Mouse (Mus musculus) heart, adult 2 months (tissue): ENCODE results near the gene Zbtb25. TPM values are rescaled to one million over a fixed set of nuclear protein-coding genes. Genes with fewer than 3 reads are reported as not detected.

ENCODE experiments used
- DNase-seq, 2 experiments: peaks; one replicate each; pipeline ENCODE4 v3.0.0; 2021
- H3K27ac ChIP-seq: fragments of 200-600 bp; 2 replicates; pipeline ENCODE4 v1.8.1; 2022
- H3K27me3 ChIP-seq: fragments of 200-500 bp; 2 replicates; pipeline ENCODE4 v1.6.1; 2012; ENCODE audit warnings: mild to moderate bottlenecking, low read length, inconsistent platforms, mixed read lengths; ENCODE audit not compliant: control insufficient read depth, insufficient read depth
- H3K36me3 ChIP-seq: fragments of 200-500 bp; 2 replicates; pipeline ENCODE4 v1.6.1; 2012; ENCODE audit warnings: low read length, inconsistent platforms; ENCODE audit not compliant: control insufficient read depth, insufficient read depth
- H3K4me1 ChIP-seq: fragments of 200-500 bp; 2 replicates; pipeline ENCODE4 v1.6.1; 2011; ENCODE audit warnings: low read length; ENCODE audit not compliant: control insufficient read depth, insufficient read depth
- H3K4me3 ChIP-seq: fragments of 200-600 bp; 2 replicates; pipeline ENCODE4 v1.8.1; 2022
- H3K79me2 ChIP-seq: fragments of 200-500 bp; replicated peaks from 2 replicates; pipeline ENCODE4 v1.6.1; 2012; ENCODE audit warnings: mild to moderate bottlenecking, inconsistent platforms, low read length, moderate library complexity, mixed read lengths; ENCODE audit not compliant: control insufficient read depth, insufficient read depth
- H3K9ac ChIP-seq: fragments of 200-500 bp; 2 replicates; pipeline ENCODE4 v1.6.1; 2012; ENCODE audit warnings: low read depth, mild to moderate bottlenecking, control low read depth, inconsistent platforms, low read length, mixed read lengths
- CTCF ChIP-seq: fragments of 200-600 bp; IDR thresholded peaks from 2 replicates; pipeline ENCODE4 v1.8.1; 2022; ENCODE audit warnings: antibody characterized with exemption, mild to moderate bottlenecking, moderate library complexity
- EP300 ChIP-seq: fragments of 200-500 bp; IDR thresholded peaks from 2 replicates; pipeline ENCODE4 v1.6.1; 2011; ENCODE audit warnings: low read depth, low read length, control low read depth; ENCODE audit not compliant: insufficient read depth
- POLR2A ChIP-seq: fragments of 200-500 bp; IDR thresholded peaks from 2 replicates; pipeline ENCODE4 v1.6.1; 2011; ENCODE audit warnings: mild to moderate bottlenecking, low read depth, low read length, control low read depth; ENCODE audit not compliant: insufficient read depth
- WGBS: fragments of 180-500 bp; shearing (Covaris S2); methylation state at CpG from one replicate; pipeline ENCODE4 v1.1.7; 2018; 5-methylcytosine and 5-hydroxymethylcytosine counted together
- intact Hi-C: fragments of 180-260 bp; cut with DNase I; formaldehyde crosslinking; loops from one replicate; pipeline ENCODE4 v1.15.1; 2025
- polyA plus RNA-seq: library from polyadenylated mRNA; depleted of rRNA; stranded (reverse); fragments of >200 nt; gene quantifications from 2 replicates; pipeline ENCODE4 v1.2.3, GENCODE M21; 2012
- total RNA-seq, 2 experiments: library from RNA; stranded (reverse); gene quantifications; 2 replicates each; pipeline ENCODE4 v1.2.3; 2021

Gene Zbtb25
- total and polyA plus RNA-seq, 3 experiments: 6.0 to 7.9 (median 6.8) TPM

DNA sequence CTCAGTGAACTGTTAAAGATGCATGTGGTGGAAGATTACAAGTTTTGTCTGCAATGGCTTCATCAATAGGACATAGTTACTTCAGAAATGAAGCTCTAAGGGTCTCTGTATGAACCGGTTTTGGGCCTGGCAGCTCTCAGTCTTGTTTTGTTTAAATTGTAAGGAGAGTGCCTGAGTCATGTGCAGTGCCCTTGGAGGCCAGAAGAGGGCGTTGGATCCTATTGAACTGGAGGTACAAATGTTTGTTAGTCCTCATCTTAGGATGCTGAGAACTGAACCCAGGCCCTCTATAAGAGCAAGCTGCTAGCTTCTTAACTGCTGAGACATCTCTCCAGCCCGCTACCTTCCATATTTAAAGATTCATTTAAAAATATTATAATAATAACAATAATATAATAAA lies 32.3 kb upstream of the Zbtb25 start:
- Histone ChIP-seq H3K4me1 (peaks cover 2% of the 10 kb centered on the region), H3K4me3 (no peak overlapping the region), H3K27ac (no peak overlapping the region), H3K9ac (no peak overlapping the region), H3K27me3 (no peaks in the 10 kb centered on the region; the same call in 1 of the 2 replicates), H3K36me3 (no peaks in the 10 kb centered on the region), H3K79me2 (no peaks in the 10 kb centered on the region)
- 61% methylated on average over 3 of the region's 3 CpGs for WGBS
- TF ChIP-seq EP300 (no peak), CTCF (peak; percentile 42)
- no peak for DNase-seq
- intact Hi-C loops: loop anchor here (5.0 to 10.0 kb wide), 3 partner anchors 71 to 363 kb away; partner anchors contain the start of genes Churc1, Fntb and Plekhg3

DNA sequence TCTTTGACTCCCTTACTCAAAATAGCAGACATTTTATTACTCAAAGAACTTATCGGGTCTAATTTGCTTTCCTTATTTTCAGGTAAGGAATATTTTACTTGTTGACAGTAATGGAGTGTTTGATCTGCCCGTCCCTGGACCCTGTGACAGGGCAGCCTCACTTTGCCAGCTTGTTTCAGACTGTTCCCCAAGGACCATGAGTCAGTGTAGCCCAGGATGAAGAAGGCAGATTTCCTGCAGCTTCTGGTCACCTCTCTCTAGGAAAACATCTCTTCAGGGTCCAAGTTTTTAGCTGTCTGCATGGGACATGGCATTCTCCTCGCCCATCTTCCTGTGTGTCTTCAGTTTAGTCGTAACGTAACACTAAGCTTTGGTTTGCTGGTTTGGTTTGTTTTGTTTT lies 27.9 kb upstream of the Zbtb25 start:
- DNase-seq: no peak
- Histone ChIP-seq H3K79me2 (no peaks in the 10 kb centered on the region), H3K36me3 (no peaks in the 10 kb centered on the region), H3K27me3 (no peaks in the 10 kb centered on the region), H3K9ac (no peak overlapping the region), H3K4me3 (no peak overlapping the region), H3K4me1 (no peaks in the 10 kb centered on the region), H3K27ac (no peak overlapping the region)
- 89% methylated on average over 5 of the region's 5 CpGs for WGBS
- intact Hi-C loops: no loop called here
- TF ChIP-seq POLR2A (no peak), EP300 (no peak), CTCF (no peak)

DNA sequence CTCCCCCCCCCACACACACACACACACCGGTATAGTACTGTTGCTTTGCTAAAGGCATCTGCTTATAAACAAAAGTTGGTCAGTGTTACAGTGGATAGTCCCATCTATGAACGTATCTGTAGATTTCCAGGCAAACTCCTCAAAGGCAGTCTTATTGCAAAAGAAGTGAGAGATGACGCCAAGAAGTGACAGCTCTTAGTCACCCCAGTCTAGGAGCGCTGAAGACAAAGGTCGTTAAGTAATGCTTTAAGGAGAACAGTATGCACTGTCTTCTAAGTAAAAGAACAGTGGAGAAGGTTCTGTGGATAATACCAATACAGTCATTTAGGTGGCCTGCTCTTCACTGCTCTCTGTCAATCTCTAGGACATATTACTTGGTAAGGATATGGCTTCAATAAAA lies 23.6 kb upstream of the Zbtb25 start:
- intact Hi-C loops: no loop called here
- DNase-seq: no peak
- WGBS: 72% methylated on average over 5 of the region's 5 CpGs
- H3K4me1 ChIP-seq: no peaks in the 10 kb centered on the region
- no peak overlapping the region for H3K9ac ChIP-seq
- TF ChIP-seq POLR2A: no peak
- TF ChIP-seq CTCF: no peak
- TF ChIP-seq EP300: no peak
- no peaks in the 10 kb centered on the region for H3K27me3 ChIP-seq
- H3K79me2 ChIP-seq: no peaks in the 10 kb centered on the region
- H3K36me3 ChIP-seq: no peaks in the 10 kb centered on the region
- H3K4me3 ChIP-seq: no peak overlapping the region
- H3K27ac ChIP-seq: no peak overlapping the region

DNA sequence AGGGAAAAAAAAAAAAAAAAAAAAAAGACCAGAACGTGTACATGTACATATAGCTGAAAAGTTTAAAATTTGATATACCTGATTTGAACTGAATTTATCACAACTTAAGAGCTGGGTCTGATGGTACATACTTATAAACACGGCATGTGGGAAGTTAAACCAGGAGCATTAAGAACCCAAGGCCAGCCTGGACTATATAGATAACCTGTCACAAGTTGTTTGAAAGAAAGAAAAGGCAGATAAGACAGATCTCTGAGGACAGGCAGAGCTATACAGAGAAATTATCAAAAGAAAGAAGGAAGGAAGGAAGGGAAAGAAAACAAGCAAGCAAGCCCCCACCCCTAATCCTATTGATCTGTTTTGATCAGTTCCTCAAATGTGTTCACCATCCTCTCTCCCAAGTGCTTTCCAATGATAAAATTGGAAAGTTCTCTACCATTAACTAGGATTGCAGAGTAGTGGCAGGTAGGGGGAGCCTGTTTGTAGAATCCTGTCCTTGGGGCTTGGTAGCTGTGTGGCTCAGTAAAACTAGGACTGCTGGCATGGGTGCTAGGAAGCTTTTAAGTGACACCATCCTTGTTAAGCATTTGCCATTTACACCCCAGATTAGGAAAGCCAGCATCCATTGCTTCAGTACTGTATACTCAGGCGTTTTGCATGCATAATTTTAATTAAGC lies 22.3 kb upstream of the Zbtb25 start:
- 70% methylated on average over 3 of the region's 3 CpGs for WGBS
- H3K4me3 ChIP-seq: no peak overlapping the region

DNA sequence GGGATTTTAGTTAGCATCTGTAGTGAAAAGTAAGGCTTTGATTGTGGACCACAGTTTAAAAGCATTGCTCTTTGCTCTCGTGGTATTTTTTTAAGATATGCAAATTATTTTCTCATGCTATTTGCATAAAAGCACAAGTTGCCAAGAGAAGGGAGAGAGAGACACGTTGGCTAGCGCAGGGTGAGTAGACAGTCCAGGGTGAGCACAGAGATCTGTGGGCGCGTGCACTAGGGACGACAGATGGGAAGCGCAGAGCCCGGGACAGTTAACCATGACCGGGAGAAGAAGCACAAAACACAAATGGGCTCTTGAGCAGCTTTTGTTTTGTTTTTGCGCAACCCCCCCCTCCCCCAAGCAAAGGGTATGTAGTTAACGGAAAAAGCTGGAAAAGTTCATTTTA lies 19.4 kb upstream of the Zbtb25 start:
- DNase-seq: no peak
- H3K9ac ChIP-seq: no peak overlapping the region
- H3K4me3 ChIP-seq: no peak overlapping the region
- H3K4me1 ChIP-seq: no peaks in the 10 kb centered on the region
- no peaks in the 10 kb centered on the region for H3K27me3 ChIP-seq
- no peak for TF ChIP-seq EP300
- no peak for TF ChIP-seq POLR2A
- no peak for TF ChIP-seq CTCF
- intact Hi-C loops: no loop called here
- H3K36me3 ChIP-seq: peaks cover 8% of the 10 kb centered on the region
- WGBS: 91% methylated on average over 11 of the region's 11 CpGs
- no peak overlapping the region for H3K27ac ChIP-seq
- H3K79me2 ChIP-seq: no peaks in the 10 kb centered on the region; the same call in none of the 2 replicates

More for the DNA sequence above, 22.3 kb upstream of the Zbtb25 start:
- H3K4me1 ChIP-seq: no peaks in the 10 kb centered on the region
- no peaks in the 10 kb centered on the region; the same call in 1 of the 2 replicates for H3K79me2 ChIP-seq
- H3K9ac ChIP-seq: no peak overlapping the region
- no peak for TF ChIP-seq EP300
- no peak for TF ChIP-seq CTCF
- no peak for TF ChIP-seq POLR2A
- intact Hi-C loops: no loop called here
- no peaks in the 10 kb centered on the region for H3K27me3 ChIP-seq
- H3K27ac ChIP-seq: no peak overlapping the region
- DNase-seq: no peak
- peaks cover 5% of the 10 kb centered on the region for H3K36me3 ChIP-seq

DNA sequence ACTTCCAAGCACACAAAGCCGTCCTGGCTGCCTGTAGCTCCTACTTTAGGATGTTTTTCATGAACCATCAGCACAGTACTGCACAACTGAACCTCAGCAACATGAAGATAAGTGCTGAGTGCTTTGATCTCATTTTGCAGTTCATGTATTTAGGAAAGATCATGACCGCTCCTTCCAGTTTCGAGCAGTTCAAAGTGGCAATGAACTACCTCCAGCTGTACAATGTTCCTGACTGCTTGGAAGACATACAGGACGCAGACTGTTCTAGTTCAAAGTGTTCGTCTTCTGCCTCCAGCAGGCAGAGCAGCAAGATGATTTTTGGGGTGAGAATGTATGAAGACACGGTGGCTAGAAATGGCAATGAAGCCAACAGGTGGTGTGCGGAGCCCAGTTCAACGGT lies 15.9 kb upstream of the Zbtb25 start:
- intact Hi-C loops: no loop called here
- TF ChIP-seq EP300: no peak
- TF ChIP-seq POLR2A: no peak
- TF ChIP-seq CTCF: no peak
- Histone ChIP-seq H3K4me3 (no peak overlapping the region), H3K27ac (no peak overlapping the region), H3K4me1 (no peaks in the 10 kb centered on the region), H3K36me3 (peaks cover 8% of the 10 kb centered on the region), H3K79me2 (peaks cover 3% of the 10 kb centered on the region), H3K9ac (no peak overlapping the region), H3K27me3 (no peaks in the 10 kb centered on the region)
- 91% methylated on average over 8 of the region's 8 CpGs for WGBS
- DNase-seq: no peak

DNA sequence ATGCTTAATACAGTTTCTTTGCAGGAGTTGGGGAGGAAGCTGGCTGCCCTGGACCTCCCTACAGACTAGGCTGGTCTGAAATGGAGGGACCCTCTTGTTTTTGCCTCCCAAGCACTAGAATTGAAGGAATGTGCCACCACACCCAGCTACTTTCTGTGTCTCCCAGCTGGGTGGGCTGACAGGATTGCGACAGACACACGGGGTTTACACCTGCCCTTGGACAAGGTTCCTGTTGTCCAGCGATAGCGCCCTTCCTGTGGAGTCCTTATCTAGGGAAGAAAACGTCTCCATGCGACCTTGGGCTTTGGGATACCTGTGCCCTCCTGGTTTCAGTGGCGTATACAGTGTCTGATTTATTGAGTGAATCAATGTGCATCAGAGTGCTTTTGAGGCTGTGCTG lies 10.7 kb upstream of the Zbtb25 start:
- H3K4me3 ChIP-seq: no peak overlapping the region
- TF ChIP-seq POLR2A (no peak), CTCF (no peak), EP300 (no peak)
- no peaks in the 10 kb centered on the region for H3K27me3 ChIP-seq
- no peak overlapping the region for H3K9ac ChIP-seq
- peaks cover 12% of the 10 kb centered on the region for H3K79me2 ChIP-seq
- no peak overlapping the region for H3K27ac ChIP-seq
- H3K36me3 ChIP-seq: no peaks in the 10 kb centered on the region; the same call in 1 of the 2 replicates
- intact Hi-C loops: no loop called here
- H3K4me1 ChIP-seq: peaks cover 5% of the 10 kb centered on the region
- no peak for DNase-seq
- WGBS: 56% methylated on average over 7 of the region's 7 CpGs
